Mouse (Mus musculus) liver, embryonic 13.5 days (tissue): Measurements from ENCODE around the gene Shc4. TPM values are rescaled to one million over a fixed set of nuclear protein-coding genes. Genes with fewer than 3 reads are reported as not detected.
A peak's percentile ranks its signal among the peaks of the same experiment; 100 is the strongest.

Source experiments
- ATAC-seq: fragments of 200-750 bp; cut with Nextera tagmentation; 2 replicates; pipeline ENCODE4 v1.8.0; 2017; ENCODE audit warnings: low read depth, mild to moderate bottlenecking, moderate number of reproducible peaks, moderate library complexity
- DNase-seq: peaks from one replicate; pipeline ENCODE4 v3.0.0; 2022
- H3K27ac ChIP-seq: fragments of 300-500 bp; sonication (generic); 2 replicates; pipeline ENCODE4 v1.5.1; 2015; ENCODE audit warnings: moderate library complexity, mild to moderate bottlenecking, inconsistent platforms
- H3K27me3 ChIP-seq: fragments of 300-500 bp; sonication (generic); 2 replicates; pipeline ENCODE4 v1.6.1; 2015; ENCODE audit warnings: mild to moderate bottlenecking, inconsistent platforms
- H3K36me3 ChIP-seq: fragments of 300-500 bp; sonication (generic); 2 replicates; pipeline ENCODE4 v1.6.1; 2015; ENCODE audit warnings: mild to moderate bottlenecking, inconsistent platforms
- H3K4me1 ChIP-seq: fragments of 300-500 bp; sonication (generic); replicated peaks from 2 replicates; pipeline ENCODE4 v1.6.1; 2015; ENCODE audit warnings: inconsistent platforms
- H3K4me2 ChIP-seq: fragments of 300-500 bp; sonication (generic); 2 replicates; pipeline ENCODE4 v1.6.1; 2015; ENCODE audit warnings: inconsistent platforms, mild to moderate bottlenecking, moderate library complexity
- H3K4me3 ChIP-seq: fragments of 300-500 bp; sonication (generic); replicated peaks from 2 replicates; pipeline ENCODE4 v1.5.1; 2015; ENCODE audit warnings: mild to moderate bottlenecking, inconsistent platforms
- H3K9ac ChIP-seq: fragments of 300-500 bp; sonication (generic); 2 replicates; pipeline ENCODE4 v1.6.1; 2015; ENCODE audit warnings: mild to moderate bottlenecking, inconsistent platforms
- H3K9me3 ChIP-seq: fragments of 300-500 bp; sonication (generic); replicated peaks from 2 replicates; pipeline ENCODE4 v1.6.1; 2016; ENCODE audit warnings: inconsistent platforms
- WGBS: fragments of 180-500 bp; shearing (Covaris S2); methylation state at CpG from one replicate; pipeline ENCODE4 v1.1.7; 2015; ENCODE audit not compliant: insufficient replicate concordance; 5-methylcytosine and 5-hydroxymethylcytosine counted together
- polyA plus RNA-seq: library from polyadenylated mRNA; unstranded; fragments of >200 nt; fragmentation: Nextera tagmentation; extraction: Ambion mirVana; gene quantifications from 2 replicates; pipeline ENCODE4 v1.2.1, GENCODE M21; 2015

Shc4 gene
- polyA plus RNA-seq, 1 experiment from 2014 or later = 0.73 TPM

GRCm38 (mm10) chr2:125723408-125724085 lies 401 bp downstream of the Shc4 start:
- no peaks in the 10 kb centered on the region for H3K9me3 ChIP-seq
- peaks cover 91% of the 10 kb centered on the region for H3K27me3 ChIP-seq
- H3K9ac ChIP-seq = no peak overlapping the region; the same call in 1 of the 2 replicates
- H3K4me2 ChIP-seq = peak overlapping the region; percentile 68
- WGBS = under 1% methylated on average over 33 of the region's 34 CpGs
- DNase-seq (no peak), ATAC-seq (peak; percentile 56; the same call in 1 of the 2 replicates)
- H3K36me3 ChIP-seq = no peaks in the 10 kb centered on the region
- H3K4me1 ChIP-seq = peaks cover 13% of the 10 kb centered on the region
- peak overlapping the region; percentile 45 for H3K4me3 ChIP-seq
- no peak overlapping the region for H3K27ac ChIP-seq

- Histone ChIP-seq H3K9ac (no peak overlapping the region; the same call in 1 of the 2 replicates), H3K4me2 (peak overlapping the region; percentile 68), H3K36me3 (no peaks in the 10 kb centered on the region), H3K4me1 (peaks cover 13% of the 10 kb centered on the region), H3K4me3 (peak overlapping the region; percentile 45), H3K27me3 (peaks cover 86% of the 10 kb centered on the region), H3K27ac (no peak overlapping the region), H3K9me3 (no peaks in the 10 kb centered on the region)
- 5% methylated on average over 18 of the region's 18 CpGs for WGBS
- no peak for DNase-seq
- 0 out of 2 replicates have a peak, but pooled peaks have one; percentile 31 for ATAC-seq
These were observed 901 bp downstream of the Shc4 start for GRCm38 (mm10) chr2:125723086-125723407.

DNA sequence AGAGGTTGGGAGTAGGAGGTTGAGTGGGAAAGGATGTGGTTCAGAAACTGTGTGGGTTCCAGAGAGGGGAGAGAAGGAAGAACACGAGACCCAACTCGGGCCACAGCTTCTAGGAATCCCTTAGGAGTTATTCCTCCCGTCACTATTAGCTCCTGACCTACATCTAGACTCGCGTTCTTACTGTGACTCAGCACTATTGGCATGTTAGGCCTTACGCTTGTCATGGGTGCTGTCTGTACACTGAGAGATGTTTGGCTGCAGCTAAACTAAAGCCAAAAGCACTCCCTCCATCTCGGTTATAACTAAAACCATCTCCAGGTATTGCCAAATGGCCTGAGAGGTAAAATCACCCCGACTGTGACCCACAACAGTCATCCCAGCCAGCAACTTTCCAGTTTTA lies 7.3 kb downstream of the Shc4 start:
- 53% methylated on average over 8 of the region's 8 CpGs for WGBS
- Histone ChIP-seq H3K36me3 (no peaks in the 10 kb centered on the region), H3K4me2 (no peak overlapping the region), H3K27me3 (peaks cover 26% of the 10 kb centered on the region), H3K4me3 (no peak overlapping the region), H3K27ac (no peak overlapping the region), H3K4me1 (no peaks in the 10 kb centered on the region), H3K9me3 (no peaks in the 10 kb centered on the region), H3K9ac (no peak overlapping the region)
- ATAC-seq = no peak
- DNase-seq = no peak

DNA sequence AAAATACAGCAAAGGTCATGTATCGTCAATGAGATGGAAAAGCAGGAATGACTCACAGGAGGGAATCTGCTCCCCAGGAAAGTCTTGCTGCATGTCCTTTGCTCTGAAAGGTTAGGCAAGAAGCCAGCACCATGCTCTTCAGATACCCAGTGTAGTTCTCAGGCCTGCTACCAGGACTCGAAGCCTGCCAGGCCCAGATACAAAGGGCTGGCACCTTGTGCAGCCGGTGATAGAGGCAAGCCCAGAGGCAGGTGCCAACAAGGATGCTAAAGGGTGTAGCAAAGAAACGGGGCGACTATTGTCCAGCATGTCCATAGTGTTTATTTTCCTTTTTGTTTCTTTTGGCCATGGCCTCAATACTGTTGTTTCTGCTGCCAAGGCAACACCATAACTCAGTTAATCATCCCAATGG lies 17.4 kb downstream of the Shc4 start:
- Histone ChIP-seq H3K36me3 (no peaks in the 10 kb centered on the region), H3K9ac (no peak overlapping the region), H3K4me3 (no peak overlapping the region), H3K9me3 (no peaks in the 10 kb centered on the region), H3K4me1 (no peaks in the 10 kb centered on the region), H3K27ac (no peak overlapping the region), H3K27me3 (no peaks in the 10 kb centered on the region), H3K4me2 (no peak overlapping the region)
- ATAC-seq = no peak
- DNase-seq = no peak
- 66% methylated on average over 5 of the region's 5 CpGs for WGBS

- Histone ChIP-seq H3K36me3 (no peaks in the 10 kb centered on the region), H3K27ac (no peak overlapping the region), H3K4me1 (no peaks in the 10 kb centered on the region), H3K9ac (no peak overlapping the region), H3K9me3 (no peaks in the 10 kb centered on the region), H3K4me2 (no peak overlapping the region), H3K27me3 (no peaks in the 10 kb centered on the region), H3K4me3 (no peak overlapping the region)
- no peak for DNase-seq
- WGBS = 63% methylated on average over 12 of the region's 12 CpGs
- no peak for ATAC-seq
These were observed 18.9 kb downstream of the Shc4 start for GRCm38 (mm10) chr2:125704907-125705631.

- ATAC-seq = no peak
These were observed 21.1 kb downstream of the Shc4 start for GRCm38 (mm10) chr2:125702851-125703250.

DNA sequence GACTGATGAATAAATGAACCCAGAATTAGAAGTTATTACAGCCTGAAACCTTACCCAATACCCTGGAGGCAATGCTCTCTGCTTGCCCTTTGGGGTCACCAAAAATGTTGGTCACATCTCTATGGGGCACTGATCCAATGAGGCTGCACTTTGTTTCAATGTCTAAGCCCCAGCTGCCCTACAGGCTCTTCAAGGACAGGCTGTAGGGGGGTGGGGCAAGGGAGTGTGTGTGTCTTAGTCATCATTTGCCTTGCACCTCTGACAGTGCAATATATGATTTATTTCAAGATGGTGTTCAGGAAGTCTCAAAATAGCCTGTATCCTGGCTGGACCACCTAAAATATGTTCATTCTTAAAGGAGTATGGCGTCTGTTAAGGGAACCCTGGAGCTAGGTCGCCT lies 22.3 kb downstream of the Shc4 start:
- ATAC-seq = no peak
- Histone ChIP-seq H3K9ac (no peak overlapping the region), H3K27ac (no peak overlapping the region), H3K27me3 (no peaks in the 10 kb centered on the region), H3K9me3 (no peaks in the 10 kb centered on the region), H3K4me3 (no peak overlapping the region), H3K4me2 (no peak overlapping the region), H3K4me1 (no peaks in the 10 kb centered on the region), H3K36me3 (no peaks in the 10 kb centered on the region)
- no peak for DNase-seq
- WGBS = 61% methylated on average over 2 of the region's 2 CpGs

More at GRCm38 (mm10) chr2:125702851-125703250, 21.1 kb downstream of the Shc4 start:
- H3K4me2 ChIP-seq = no peak overlapping the region
- no peak overlapping the region for H3K9ac ChIP-seq
- no peak for DNase-seq
- H3K4me3 ChIP-seq = no peak overlapping the region
- H3K27ac ChIP-seq = no peak overlapping the region
- H3K27me3 ChIP-seq = no peaks in the 10 kb centered on the region
- no peaks in the 10 kb centered on the region for H3K9me3 ChIP-seq
- WGBS = 65% methylated on average over 2 of the region's 2 CpGs
- no peaks in the 10 kb centered on the region for H3K4me1 ChIP-seq
- H3K36me3 ChIP-seq = no peaks in the 10 kb centered on the region

DNA sequence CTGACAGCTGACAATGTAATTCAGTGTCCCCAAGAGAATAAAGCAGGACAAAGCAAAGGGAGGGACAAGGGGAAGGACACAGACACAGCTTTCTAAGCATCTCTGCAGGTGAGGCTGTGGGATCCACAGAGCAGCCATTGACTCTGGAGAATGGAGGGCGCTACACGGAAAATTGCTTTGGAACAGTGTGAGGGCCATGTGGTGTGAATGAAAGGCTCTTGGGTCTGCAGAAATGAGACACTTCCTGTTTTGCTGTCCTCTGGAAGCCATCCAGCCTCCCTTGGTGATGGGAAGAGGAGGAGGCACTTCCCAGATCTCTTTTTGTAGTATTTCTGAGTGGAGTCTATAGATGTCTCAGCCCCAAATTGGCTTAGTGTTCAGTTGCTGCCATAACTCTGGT lies 27.7 kb downstream of the Shc4 start:
- Histone ChIP-seq H3K9me3 (no peaks in the 10 kb centered on the region), H3K4me1 (no peaks in the 10 kb centered on the region), H3K4me2 (no peak overlapping the region), H3K4me3 (no peak overlapping the region), H3K9ac (no peak overlapping the region), H3K36me3 (no peaks in the 10 kb centered on the region), H3K27ac (no peak overlapping the region), H3K27me3 (no peaks in the 10 kb centered on the region)
- 48% methylated on average over 2 of the region's 2 CpGs for WGBS
- ATAC-seq (no peak), DNase-seq (no peak)

GRCm38 (mm10) chr2:125694798-125695197 lies 29.1 kb downstream of the Shc4 start:
- Histone ChIP-seq H3K9ac (no peak overlapping the region), H3K4me3 (no peak overlapping the region), H3K27me3 (no peaks in the 10 kb centered on the region), H3K9me3 (no peaks in the 10 kb centered on the region), H3K4me1 (no peaks in the 10 kb centered on the region), H3K27ac (no peak overlapping the region), H3K4me2 (no peak overlapping the region), H3K36me3 (no peaks in the 10 kb centered on the region)
- no peak for ATAC-seq
- 56% methylated on average over 2 of the region's 2 CpGs for WGBS
- DNase-seq = no peak

GRCm38 (mm10) chr2:125692010-125692409 lies 31.9 kb downstream of the Shc4 start:
- Histone ChIP-seq H3K4me2 (no peak overlapping the region), H3K27me3 (no peaks in the 10 kb centered on the region), H3K4me1 (no peaks in the 10 kb centered on the region), H3K9ac (no peak overlapping the region), H3K36me3 (no peaks in the 10 kb centered on the region), H3K9me3 (no peaks in the 10 kb centered on the region), H3K27ac (no peak overlapping the region), H3K4me3 (no peak overlapping the region)
- ATAC-seq = no peak
- WGBS = 46% methylated on average over 2 of the region's 2 CpGs
- no peak for DNase-seq

- Histone ChIP-seq H3K9me3 (no peaks in the 10 kb centered on the region), H3K9ac (no peak overlapping the region), H3K36me3 (no peaks in the 10 kb centered on the region), H3K4me3 (no peak overlapping the region), H3K27me3 (no peaks in the 10 kb centered on the region), H3K4me1 (no peaks in the 10 kb centered on the region; the same call in 1 of the 2 replicates), H3K4me2 (no peak overlapping the region), H3K27ac (no peak overlapping the region)
- DNase-seq = no peak
- no peak for ATAC-seq
- WGBS = 60% methylated on average over 9 of the region's 9 CpGs
These were observed 38.4 kb downstream of the Shc4 start for GRCm38 (mm10) chr2:125685441-125686150.
